Comparison of ENCODE assay signal across 36 mouse cellular contexts in genomic region chr10:116962152-116962551, GRCm38 (mm10). TPM values are rescaled to one million over a fixed set of nuclear protein-coding genes. Genes with fewer than 3 reads are reported as not detected.
"Had no signal": no experiment of that assay in that cellular context is flagged by ENCODE, and none has a peak within 500 bp of the region (broad histone marks: within the 10 kb centered on the region; RNA-seq: fewer than 3 reads in every experiment).

No protein-coding gene starts in this region.

- H3K27ac ChIP-seq: gastrocnemius, adult 2 months; heart, embryonic 10.5 days; hindbrain, embryonic 10.5 days; hindbrain, embryonic 12.5 days; hindbrain, embryonic 14.5 days; intestine, embryonic 15.5 days; layer of hippocampus, adult 2 months; left cerebral cortex, adult 2 months; limb, embryonic 12.5 days; liver, embryonic 13.5 days; liver, embryonic 15.5 days had no signal

- H3K4me1 ChIP-seq: hindbrain, embryonic 10.5 days; hindbrain, embryonic 12.5 days; intestine, embryonic 15.5 days; liver, embryonic 13.5 days; liver, embryonic 15.5 days had no signal

- DNase-seq: gastrocnemius, adult 2 months; gastrocnemius, postnatal 10 days; gastrocnemius, postnatal 25 days; heart, adult 18-20 months; heart, postnatal 10 days; heart, postnatal 4 days; liver had no signal

- H3K4me2 ChIP-seq: heart, embryonic 12.5 days; hindbrain, embryonic 12.5 days; hindbrain, embryonic 14.5 days; intestine, embryonic 15.5 days; limb, embryonic 12.5 days; liver, embryonic 11.5 days; liver, embryonic 13.5 days; liver, embryonic 15.5 days had no signal

- H3K9me3 ChIP-seq: heart, embryonic 10.5 days; heart, embryonic 12.5 days; hindbrain, embryonic 10.5 days; hindbrain, embryonic 12.5 days; intestine, embryonic 15.5 days; limb, embryonic 10.5 days; limb, embryonic 12.5 days; liver, embryonic 13.5 days; liver, embryonic 15.5 days had no signal

- H3K27me3 ChIP-seq: heart, embryonic 12.5 days; hindbrain, embryonic 12.5 days; intestine, embryonic 15.5 days; limb, embryonic 12.5 days; liver, embryonic 13.5 days had no signal

- H3K36me3 ChIP-seq: heart, embryonic 12.5 days; hindbrain, embryonic 10.5 days; hindbrain, embryonic 12.5 days; intestine, embryonic 15.5 days; limb, embryonic 10.5 days; limb, embryonic 12.5 days; liver, embryonic 13.5 days; liver, embryonic 15.5 days had no signal

- H3K9ac ChIP-seq: heart, embryonic 12.5 days; hindbrain, embryonic 12.5 days; hindbrain, embryonic 14.5 days; intestine, embryonic 15.5 days; limb, embryonic 12.5 days; liver, embryonic 13.5 days; liver, embryonic 15.5 days had no signal

- H3K4me3 ChIP-seq: gastrocnemius, adult 2 months; heart, embryonic 10.5 days; heart, embryonic 12.5 days; hindbrain, embryonic 10.5 days; hindbrain, embryonic 12.5 days; intestine, embryonic 15.5 days; layer of hippocampus, adult 2 months; left cerebral cortex, adult 2 months; limb, embryonic 10.5 days; limb, embryonic 12.5 days; liver, embryonic 13.5 days; liver, embryonic 15.5 days had no signal

- ATAC-seq: forebrain, embryonic 16.5 days; hindbrain, embryonic 16.5 days; inflammation-experienced regulatory T-cells, adult 6 months; intestine, embryonic 15.5 days; intestine, postnatal 0 days had no signal

RNA-seq across cellular contexts. Expression of gene Gm10271, which starts 10.3 kb away (rescaled TPM):
- total RNA-seq: gastrocnemius, adult 2 months; gastrocnemius, postnatal 10 days; gastrocnemius, postnatal 25 days; gastrocnemius, postnatal 4 days; granulocyte monocyte progenitor cell, adult 5-6 weeks; heart, adult 18-20 months; heart, adult 8-10 months; heart, postnatal 10 days; heart, postnatal 25 days; heart, postnatal 4 days; layer of hippocampus, adult 2 months; layer of hippocampus, postnatal 10 days; layer of hippocampus, postnatal 25 days; left cerebral cortex, adult 2 months; left cerebral cortex, postnatal 14 days; left cerebral cortex, postnatal 36 days had no signal
- polyA plus RNA-seq: forebrain, embryonic 16.5 days; frontal cortex, adult 2 months; heart, embryonic 10.5 days; heart, embryonic 12.5 days; heart, embryonic 14.5 days; heart, embryonic 16.5 days; hindbrain, embryonic 10.5 days; hindbrain, embryonic 12.5 days; hindbrain, embryonic 14.5 days; hindbrain, embryonic 16.5 days; inflammation-experienced regulatory T-cells, adult 6 months; intestine, embryonic 15.5 days; intestine, postnatal 0 days; limb, embryonic 10.5 days; limb, embryonic 12.5 days; limb, embryonic 14.5 days; liver, embryonic 11.5 days; liver, embryonic 13.5 days; liver, embryonic 15.5 days had no signal

RNA-seq across cellular contexts. Expression of gene Best3, which starts 24.0 kb away (rescaled TPM):
- total RNA-seq: granulocyte monocyte progenitor cell, adult 5-6 weeks had no signal
- polyA plus RNA-seq: forebrain, embryonic 16.5 days; hindbrain, embryonic 10.5 days; inflammation-experienced regulatory T-cells, adult 6 months; intestine, embryonic 15.5 days; intestine, postnatal 0 days; liver, embryonic 11.5 days had no signal
